Mouse (Mus musculus): ENCODE measurements at regions not wholly inside any gene's neighbourhood (a gene's known extent, or its start where the extent isn't known, plus 50 kb on each side); places are given as distances from the start of the nearest gene placed in this dataset.

DNA sequence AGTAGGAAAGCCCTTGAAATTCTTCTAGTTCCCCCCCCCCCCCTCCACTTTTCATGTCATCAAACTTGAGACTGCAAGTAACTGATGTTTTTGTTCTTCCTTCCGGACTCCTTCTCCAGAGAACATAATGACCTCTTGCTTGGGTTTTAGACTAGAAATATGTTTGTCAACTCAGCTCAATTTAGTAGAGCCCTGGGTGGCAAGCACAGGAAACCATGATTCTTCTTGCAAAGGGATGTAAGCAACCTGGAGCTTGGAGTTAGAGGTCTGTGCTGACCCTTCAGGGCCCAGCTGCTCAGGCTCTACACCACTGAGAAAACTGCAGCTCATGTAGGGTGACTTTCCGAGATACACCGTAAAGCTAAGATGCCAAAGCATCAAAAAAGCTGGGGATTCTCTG is 127.2 kb upstream of the Meis1 start:
- no peak for DNase-seq (ENCODE audit: low spot score)

DNA sequence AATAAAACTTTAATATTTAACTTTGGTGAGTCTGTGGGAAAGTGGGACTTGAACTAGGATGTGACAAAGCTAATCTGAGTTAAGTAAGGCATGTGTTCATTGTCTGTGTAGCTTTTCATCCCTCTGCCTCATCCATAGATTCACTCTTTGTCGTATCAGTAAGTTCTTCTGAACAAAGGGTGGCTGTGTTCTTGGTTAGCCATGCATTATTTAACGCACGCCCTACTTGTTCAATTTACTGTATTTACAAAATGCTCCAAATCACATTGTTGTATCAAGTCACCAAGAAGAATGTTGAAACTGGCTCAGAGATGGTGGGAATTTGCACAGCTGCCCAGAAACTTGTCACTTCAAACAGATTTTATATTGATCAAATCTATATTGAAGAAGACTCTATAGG is 132.2 kb upstream of the Meis1 start:
- no peak for DNase-seq (ENCODE audit: low spot score)

DNA sequence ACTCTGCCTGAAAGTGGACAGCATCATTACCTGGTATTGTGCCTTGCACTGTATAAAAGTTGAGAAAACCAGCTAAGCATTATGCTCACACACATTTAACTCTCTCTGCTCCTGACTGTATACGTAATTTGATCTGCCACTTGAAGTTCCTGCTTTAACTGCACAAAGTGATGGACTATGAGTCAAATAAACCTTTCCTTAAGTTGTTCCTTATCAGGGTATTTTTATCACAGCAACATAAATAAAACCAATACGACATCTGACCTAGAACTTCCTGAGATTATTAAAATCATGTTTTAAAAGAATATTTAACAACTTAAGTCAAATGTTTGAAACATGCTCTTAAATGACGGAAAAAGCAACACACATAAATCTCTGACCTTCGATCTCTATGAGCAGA is 134.9 kb upstream of the Meis1 start:
- DNase-seq (ENCODE audit: low spot score) = no peak

DNA sequence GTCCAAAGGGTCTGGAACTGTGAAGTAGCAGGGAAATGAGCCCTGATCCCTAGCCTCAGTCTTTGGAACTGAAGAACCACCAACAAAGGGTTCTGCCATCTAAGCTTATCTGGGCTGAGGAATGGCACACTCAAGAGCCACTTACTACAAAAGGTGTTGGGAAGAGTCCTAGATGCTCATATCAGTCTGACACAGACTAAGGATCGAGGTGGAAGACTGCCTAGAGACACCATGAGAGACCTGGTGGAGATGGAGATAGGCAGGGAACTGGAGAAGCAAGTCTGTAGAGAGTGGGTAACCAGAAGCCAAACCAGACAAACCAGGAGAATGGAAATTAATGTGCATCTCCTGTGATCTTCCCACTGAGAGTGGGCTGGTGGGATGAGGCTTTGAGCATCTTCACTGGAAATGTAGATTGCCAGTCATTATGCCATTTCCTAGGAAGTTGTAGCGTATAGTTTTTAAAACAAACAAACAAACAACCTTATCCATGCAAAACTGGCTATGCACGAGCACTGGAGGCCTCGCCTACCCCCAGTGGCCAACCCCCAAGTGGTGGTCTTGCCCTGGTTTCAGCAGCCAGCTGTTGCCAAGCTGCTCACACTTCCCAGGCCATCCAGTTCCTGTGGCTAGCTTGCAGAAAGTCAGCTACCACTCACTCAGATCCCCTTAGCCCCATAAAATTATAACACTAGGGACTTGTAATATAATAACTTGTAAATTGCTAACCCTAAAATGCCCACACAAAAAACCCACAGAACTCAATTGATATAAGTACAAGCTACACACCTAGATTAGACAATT is 136.2 kb upstream of the Meis1 start:
- no peak for DNase-seq (ENCODE audit: low spot score)

DNA sequence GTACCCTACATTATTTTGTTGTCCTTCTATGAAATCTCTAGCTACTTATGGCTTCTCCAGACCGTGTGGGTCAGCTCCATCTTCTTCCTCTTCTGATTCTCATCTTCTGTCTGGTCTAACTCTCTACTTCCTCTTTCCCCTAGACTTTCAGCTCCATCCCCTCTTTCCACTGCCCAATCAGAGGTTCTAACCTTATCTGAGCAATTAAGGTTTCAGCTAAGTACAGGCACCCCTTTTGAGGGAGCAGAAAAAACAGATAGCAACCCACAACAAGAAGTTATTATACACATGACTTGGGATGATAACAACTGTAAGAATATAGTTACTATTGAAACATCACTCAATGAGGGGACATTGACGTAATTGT is 136.8 kb upstream of the Meis1 start:
- no peak for DNase-seq (ENCODE audit: low spot score)

DNA sequence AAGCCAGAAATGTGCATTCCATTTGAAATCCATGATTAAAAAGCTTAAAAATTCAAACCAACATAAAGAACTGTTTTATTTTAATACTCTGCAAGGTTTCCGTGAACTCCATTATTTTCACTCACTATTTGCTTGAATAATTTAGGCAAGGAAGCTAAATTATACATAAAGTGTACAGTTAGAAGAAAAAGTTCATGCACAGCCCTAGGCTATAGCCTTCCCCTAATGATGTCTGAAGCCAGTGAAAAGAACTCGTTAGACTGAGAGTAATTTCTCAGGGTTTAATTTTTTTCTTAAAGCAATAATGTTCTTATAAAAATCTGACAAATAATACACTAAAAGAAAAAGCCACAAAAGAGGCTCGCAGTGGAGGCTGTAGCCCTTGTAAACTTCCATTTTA is 141.4 kb upstream of the Meis1 start:
- no peak for DNase-seq (ENCODE audit: low spot score)

DNA sequence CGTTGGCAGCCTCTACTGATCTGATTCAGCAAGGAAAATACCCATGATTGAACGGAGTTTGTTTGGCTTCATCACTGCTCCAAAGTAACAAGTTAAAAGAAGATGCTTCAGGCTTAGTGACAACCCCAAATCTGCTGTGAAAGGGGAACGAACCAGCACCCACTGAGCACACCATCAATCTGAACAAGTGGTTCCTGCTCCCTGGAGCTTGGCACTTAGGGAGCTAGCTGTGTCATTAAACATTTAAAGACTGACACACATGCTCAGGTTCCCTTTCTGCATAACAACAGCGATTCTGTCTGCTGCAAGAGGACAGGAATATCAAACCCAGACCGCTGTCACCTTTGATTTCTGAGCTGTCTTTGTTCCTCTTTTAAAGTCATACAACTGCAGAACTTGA is 141.9 kb upstream of the Meis1 start:
- DNase-seq (ENCODE audit: low spot score) = no peak

DNA sequence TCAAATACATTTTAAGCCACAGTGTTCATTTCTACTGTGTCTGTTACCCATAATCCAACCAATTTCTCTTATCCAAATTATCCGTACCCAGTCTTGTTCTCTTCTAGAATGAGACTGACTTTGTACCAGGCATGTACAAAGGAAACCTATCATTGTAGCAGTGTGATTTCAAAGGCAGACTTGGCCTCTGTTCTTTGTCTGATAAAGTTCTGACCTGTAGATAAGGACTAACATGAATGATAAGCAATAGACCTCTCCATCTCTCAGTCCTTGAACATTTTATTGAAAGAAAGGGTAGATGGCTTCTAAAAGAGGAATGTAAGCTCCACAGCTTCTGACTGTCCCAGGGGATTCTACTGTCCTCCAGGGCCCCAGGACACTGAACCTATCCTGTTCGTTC is 152.2 kb upstream of the Meis1 start:
- no peak for DNase-seq (ENCODE audit: low spot score)

DNA sequence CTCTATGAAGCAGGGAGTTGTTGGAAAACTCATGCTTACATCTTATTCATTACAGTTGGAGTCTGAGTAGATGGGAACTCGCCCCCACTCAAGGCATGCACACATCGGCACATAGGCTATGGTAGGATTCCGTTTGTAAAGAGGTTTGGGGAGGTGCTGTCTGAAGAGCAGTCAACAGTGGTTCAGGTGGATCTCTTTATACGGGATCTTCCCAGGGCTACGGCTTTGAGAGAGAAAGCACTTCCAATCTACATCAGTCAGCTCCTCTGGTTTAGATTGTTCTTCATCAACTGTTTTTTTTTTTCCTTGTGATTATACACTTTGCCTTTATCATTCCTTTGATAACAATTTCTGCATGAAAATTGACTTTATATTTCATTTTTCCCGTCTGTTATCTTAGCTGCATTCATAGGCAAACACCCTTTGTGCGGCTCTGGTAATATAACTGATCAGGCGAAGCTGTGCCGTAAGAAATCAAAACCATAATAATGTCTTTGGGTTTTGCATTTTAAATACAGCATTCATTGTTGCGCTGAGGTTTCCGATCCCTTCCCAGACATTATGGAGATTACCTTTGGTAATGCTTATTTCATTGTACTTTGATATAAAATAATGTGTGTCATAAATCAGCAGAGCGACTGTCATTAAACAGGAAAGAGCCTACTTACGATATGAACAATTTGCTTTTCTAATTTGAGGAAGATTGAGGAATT is 155.7 kb upstream of the Meis1 start:
- DNase-seq (ENCODE audit: low spot score) = no peak

DNA sequence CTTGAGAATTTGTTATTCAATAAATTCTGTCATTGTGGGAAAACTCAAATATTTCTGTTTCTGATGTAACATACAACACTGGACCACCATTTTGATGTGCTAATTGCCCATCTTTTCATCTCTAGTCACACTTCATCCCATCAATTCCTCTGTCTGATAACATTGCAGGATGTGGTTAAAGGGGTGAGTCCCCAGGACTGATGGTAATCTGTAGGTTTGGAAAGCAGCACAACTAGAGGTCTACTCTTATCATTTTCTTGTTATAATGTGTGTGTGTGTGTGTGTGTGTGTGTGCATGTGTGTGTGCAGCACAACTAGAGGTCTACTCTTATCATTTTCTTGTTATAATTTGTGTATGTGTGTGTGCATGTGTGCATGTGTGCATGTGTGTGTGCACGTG is 160.5 kb upstream of the Meis1 start:
- DNase-seq (ENCODE audit: low spot score) = no peak

DNA sequence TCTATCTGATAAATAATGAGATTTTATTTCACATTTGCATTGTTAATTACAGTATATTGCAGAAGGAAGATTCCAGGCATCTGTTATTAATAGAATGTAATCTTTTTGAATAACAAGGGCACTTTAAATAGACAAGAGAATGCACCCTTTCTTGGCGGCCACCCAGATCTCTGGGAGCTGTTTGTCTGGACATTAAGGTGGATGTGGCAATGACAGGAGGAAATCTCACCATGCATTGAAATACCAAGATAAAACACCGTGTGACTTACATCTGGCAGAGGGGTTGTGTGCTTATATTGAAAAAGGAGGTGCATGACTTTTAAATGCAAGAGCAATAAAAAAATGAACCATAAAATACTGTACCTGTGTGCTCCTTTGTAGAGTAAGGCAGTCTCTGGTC is 171.0 kb upstream of the Meis1 start:
- DNase-seq (ENCODE audit: low spot score) = no peak

DNA sequence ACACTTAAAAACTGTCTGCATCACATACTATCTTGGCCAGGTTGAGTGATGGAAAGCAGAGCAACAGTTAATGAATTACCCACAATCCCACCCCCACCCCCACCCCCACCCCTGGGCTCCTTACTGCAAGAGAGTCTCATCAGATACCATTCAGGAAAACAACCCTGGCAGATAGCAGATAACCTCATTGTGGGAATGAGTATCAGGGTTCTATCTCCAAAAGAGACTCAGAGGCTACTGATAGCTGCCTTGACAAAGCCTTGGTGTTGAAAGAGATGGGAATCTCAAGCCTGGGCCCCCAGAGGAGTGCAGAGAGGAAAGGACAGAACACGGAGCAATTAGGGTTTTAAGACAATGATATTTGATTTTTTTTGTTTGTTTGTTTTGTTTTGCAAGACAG is 175.7 kb upstream of the Meis1 start:
- DNase-seq (ENCODE audit: low spot score) = no peak

DNA sequence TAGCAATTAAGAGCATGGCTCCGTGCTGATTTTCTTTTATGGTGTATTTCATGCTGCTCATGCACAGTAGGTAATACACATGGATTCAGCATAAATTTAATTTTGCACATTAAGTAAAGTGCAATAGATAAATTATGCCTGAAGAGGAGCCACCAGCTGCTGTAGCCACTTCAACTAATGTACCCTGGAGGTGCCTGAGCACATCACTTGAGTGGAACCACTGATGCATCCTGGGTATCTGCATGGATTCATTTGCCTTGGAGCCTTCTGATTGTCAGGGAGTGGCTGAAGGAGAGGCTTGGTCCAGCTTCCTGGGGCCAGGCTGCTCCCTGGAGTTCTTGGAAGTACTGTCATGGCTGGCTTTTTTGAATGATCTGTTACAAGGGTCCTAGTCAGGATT is 179.0 kb upstream of the Meis1 start:
- no peak for DNase-seq (ENCODE audit: low spot score)

DNA sequence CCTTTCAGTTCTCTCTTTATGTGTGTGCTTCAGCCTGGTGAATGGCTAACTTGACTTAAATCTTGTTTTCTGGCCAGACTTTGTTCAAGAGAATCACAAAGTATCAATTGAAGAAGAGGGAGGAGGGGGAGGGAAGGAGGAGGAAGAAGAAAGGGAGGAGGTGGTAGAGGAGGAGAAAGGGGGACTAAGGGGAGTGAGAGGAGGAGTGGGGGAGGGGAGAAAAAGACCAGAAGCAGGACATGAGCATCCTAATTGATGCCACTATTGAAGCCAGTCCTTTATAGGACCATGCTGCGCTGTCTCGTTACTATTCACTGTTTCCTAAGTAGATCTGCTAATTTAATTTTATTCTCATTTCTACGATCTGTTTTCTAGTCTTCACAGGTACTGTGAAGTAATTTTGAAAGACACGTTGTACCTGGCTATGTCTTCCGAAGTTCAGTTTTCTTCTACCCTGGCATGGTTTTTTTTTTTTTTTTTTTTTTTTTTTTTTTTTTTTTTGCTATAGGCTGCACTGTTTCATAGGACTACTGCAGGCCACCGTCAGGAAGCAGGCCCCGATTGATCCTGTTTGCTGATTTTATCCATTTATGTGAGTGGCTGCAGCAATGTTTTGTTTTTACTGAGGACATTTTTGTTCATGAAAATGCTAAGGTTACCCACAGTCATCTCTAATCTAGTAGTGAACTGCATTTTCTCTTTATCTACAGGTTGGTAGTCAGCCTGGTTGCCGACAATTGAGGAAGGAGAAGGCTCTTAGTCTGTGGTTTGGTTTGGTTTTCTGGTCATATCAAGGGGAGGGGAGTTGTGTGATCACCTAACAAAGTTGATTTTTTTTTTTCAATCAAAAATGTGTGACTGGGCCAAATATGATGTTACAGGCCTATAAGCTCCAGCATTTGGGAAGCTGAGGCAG is 184.1 kb upstream of the Meis1 start:
- no peak for DNase-seq (ENCODE audit: low spot score)

DNA sequence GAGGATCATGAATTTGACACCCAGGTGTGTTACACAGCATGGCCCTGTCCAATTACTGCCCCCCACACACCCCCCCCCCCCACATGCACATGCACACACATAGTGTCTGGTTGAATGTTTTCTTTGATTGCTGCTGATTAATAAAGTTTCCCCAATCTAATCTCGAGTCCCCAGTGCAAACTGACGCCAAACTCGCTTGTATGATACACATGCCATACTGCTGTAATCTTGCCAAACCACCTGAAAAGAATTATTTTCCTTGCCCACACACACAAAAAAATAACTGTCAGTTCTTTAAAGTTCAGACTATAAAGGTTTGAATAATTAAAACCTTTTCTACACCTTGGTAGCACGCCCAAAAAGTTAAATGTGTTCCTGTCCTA is 184.7 kb upstream of the Meis1 start:
- DNase-seq (ENCODE audit: low spot score) = no peak

DNA sequence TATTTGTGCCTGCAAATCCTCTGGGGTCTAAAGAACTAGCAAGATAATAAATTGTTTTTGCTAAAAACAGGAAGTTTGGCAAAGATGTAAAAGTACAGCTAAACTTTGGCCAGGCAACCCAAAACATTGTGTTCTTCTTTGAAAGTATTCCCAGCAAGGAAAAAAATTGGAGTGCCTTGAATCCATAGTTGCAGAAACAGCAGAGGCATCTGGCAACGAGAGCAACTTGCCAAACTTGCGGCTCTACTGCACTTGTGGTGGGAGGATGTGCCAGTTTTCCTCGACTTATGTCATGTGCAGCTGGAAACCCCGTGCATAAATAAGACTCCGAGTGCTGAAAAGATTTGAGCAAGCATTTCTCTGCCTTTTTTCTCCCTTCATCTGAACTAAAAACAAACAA is 185.2 kb upstream of the Meis1 start:
- no peak for DNase-seq (ENCODE audit: low spot score)

DNA sequence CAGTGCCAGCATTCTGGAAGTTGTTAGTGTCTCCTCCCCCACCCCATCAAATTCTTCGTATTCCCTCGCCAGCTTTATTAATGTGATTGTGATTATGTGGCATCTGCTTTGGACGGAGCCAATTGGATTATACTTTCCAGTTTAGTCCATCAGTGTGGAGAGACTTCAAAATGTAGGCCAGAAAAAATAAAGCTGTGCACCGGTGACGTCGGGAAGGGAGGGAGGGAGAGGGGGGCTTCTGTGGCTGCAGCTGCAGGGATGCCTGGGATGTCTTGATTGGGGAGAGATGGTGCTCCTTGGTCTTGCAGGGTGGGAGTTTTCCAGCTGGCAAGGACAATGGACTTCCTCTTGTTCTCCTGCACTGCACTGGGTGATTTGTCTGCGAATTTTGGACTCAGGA is 185.7 kb upstream of the Meis1 start:
- DNase-seq (ENCODE audit: low spot score) = no peak

DNA sequence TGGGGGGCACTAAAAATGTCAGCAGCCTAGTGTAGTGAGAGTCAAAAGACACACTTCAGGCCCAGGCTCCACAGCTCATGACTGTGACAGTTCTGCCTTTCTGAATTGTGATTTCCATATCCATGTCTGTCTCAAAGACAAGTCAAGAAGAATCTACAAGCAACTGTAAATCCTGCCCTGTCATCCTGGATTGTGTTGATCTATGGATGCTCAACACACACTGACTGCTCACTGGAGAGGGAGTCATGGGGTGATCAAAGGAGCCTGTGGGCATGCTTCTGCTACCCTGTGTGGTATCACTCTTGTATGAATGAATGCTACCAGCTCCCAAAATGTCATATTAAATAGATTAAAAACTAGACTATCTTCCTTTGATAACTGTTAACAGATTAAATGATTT is 186.4 kb upstream of the Meis1 start:
- no peak for DNase-seq (ENCODE audit: low spot score)

DNA sequence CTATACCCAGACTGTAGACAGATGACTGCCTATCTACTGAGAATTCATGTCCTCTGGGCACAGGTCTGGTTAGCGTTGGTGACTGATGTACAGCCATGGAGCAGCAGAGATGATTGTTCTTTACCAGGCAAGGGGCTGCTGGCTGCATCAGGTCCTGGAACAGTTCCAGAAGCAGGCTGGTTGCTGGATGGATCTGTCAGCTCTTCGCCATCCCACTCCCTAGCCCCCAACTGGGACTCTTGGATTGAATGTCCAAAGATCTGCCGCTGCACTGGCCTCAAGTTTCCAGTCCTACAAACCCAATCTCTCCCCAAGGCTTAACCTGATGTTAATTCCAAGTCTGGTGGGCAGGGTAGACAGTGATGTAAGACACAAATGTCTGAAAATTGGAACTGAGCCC is 200.7 kb upstream of the Meis1 start:
- DNase-seq (ENCODE audit: low spot score) = no peak

DNA sequence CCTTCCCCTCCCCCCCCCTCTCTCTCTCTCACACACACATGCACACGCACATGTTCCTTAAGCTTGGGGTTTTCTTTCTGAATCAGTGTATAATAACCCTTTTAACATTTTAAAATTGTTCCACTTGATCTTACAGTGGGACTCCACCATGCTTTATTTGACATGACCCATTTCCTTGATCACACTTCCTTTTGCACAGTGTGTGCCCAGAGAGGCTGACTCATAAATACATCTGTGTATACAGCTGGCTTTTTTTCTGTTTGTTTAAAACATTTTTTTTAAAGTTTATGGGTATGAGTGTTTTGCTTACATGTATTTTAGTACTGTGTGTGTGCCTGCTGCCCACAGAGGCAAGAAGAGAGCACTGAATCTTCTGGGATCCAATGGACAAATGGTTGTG is 202.7 kb upstream of the Meis1 start:
- no peak for DNase-seq (ENCODE audit: low spot score)

DNA sequence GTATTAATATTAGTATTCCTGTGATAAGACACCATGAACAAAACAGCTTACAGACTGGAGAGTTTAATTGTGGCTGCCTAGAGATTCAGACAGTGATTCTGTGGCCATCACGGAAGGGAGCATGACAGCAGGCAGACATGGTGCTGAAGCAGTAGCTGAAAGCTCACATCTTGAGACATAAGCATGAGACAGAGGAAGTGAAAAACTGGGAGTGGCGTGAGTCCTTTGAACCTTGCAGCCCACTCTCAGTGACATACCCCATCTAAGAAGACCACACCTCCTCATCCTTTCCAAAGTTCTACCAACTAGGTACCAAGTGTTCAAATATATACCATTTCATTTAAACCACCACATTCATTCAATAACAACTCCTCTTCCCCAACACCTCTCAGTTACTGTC is 208.0 kb upstream of the Meis1 start:
- DNase-seq (ENCODE audit: low spot score) = no peak

DNA sequence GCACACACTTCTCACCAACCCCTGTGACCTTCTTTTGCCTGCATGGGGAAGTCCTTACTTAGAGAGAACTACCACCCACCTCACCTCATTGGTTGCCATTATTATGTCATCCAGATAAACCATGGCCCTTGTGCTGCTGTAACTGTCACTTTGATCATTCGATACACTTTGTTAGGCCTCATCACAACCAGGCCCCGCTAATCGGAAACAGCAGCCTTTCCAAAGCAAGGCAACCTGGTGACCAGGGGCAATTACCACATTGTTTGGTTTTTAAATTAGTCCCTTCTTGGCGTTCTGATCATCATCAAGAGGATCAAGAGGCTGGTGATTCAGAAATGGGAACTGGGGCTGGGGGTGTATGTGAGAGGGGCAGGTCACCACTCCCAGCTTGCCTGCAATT is 208.9 kb upstream of the Meis1 start:
- no peak for DNase-seq (ENCODE audit: low spot score)

Measured in T-cell, adult 2 months (primary cell).